Mouse (Mus musculus) hindbrain, embryonic 11.5 days (tissue): ENCODE measurements around the gene Ankdd1b. TPM values are rescaled to one million over a fixed set of nuclear protein-coding genes. Genes with fewer than 3 reads are reported as not detected.

Experiments used
- ATAC-seq: fragments of 200-750 bp; cut with Nextera tagmentation; 2 replicates; pipeline ENCODE4 v1.8.0; 2017; ENCODE audit warnings: mild to moderate bottlenecking, moderate TSS enrichment, moderate library complexity; ENCODE audit not compliant: low FRiP score
- DNase-seq: peaks from one replicate; pipeline ENCODE4 v3.0.0-alpha.2; 2015; ENCODE audit warnings: low spot score
- H3K27ac ChIP-seq: fragments of 300-500 bp; sonication (generic); 2 replicates; pipeline ENCODE4 v1.5.1; 2014; ENCODE audit warnings: mild to moderate bottlenecking, low read depth, low read length
- H3K27me3 ChIP-seq: fragments of 300-500 bp; sonication (generic); 2 replicates; pipeline ENCODE4 v1.6.1; 2014; ENCODE audit warnings: mild to moderate bottlenecking, low read length, moderate library complexity, mixed read lengths; ENCODE audit not compliant: control insufficient read depth, insufficient read depth
- H3K36me3 ChIP-seq: fragments of 300-500 bp; sonication (generic); 2 replicates; pipeline ENCODE4 v1.6.1; 2014; ENCODE audit warnings: mild to moderate bottlenecking, low read length, moderate library complexity, mixed read lengths; ENCODE audit not compliant: control insufficient read depth, insufficient read depth
- H3K4me1 ChIP-seq: fragments of 300-500 bp; sonication (generic); replicated peaks from 2 replicates; pipeline ENCODE4 v1.6.1; 2014; ENCODE audit warnings: low read length, mixed read lengths; ENCODE audit not compliant: control insufficient read depth, insufficient read depth
- H3K4me2 ChIP-seq: fragments of 300-500 bp; sonication (generic); replicated peaks from 2 replicates; pipeline ENCODE4 v1.6.1; 2014; ENCODE audit warnings: mild to moderate bottlenecking, low read depth, low read length
- H3K4me3 ChIP-seq: fragments of 300-500 bp; sonication (generic); 2 replicates; pipeline ENCODE4 v1.5.1; 2014; ENCODE audit warnings: low read depth, low read length
- H3K9ac ChIP-seq: fragments of 300-500 bp; sonication (generic); 2 replicates; pipeline ENCODE4 v1.6.1; 2014; ENCODE audit warnings: low read depth, low read length
- H3K9me3 ChIP-seq: fragments of 300-500 bp; sonication (generic); 2 replicates; pipeline ENCODE4 v1.6.1; 2016; ENCODE audit warnings: low read length; ENCODE audit not compliant: control insufficient read depth
- WGBS: fragments of 180-500 bp; shearing (Covaris S2); extraction: QIAGEN DNeasy Blood & Tissue Kit; methylation state at CpG from one replicate; pipeline ENCODE4 v1.1.7; 2014; 5-methylcytosine and 5-hydroxymethylcytosine counted together
- polyA plus RNA-seq: library from polyadenylated mRNA; unstranded; fragments of >200 nt; fragmentation: Nextera tagmentation; extraction: Ambion mirVana; gene quantifications from 2 replicates; pipeline ENCODE4 v1.2.1, GENCODE M21; 2014

Gene Ankdd1b
- polyA plus RNA-seq, 1 experiment from 2014 or later, result not detected

GRCm38 (mm10) chr13:96450869-96451268 is 20.1 kb downstream of the Ankdd1b start:
- Histone ChIP-seq H3K4me2 (no peak overlapping the region), H3K36me3 (no peaks in the 10 kb centered on the region), H3K4me1 (no peaks in the 10 kb centered on the region), H3K9me3 (no peaks in the 10 kb centered on the region), H3K27ac (no peak overlapping the region), H3K4me3 (no peak overlapping the region), H3K27me3 (no peaks in the 10 kb centered on the region), H3K9ac (no peak overlapping the region)
- DNase-seq (no peak), ATAC-seq (no peak)
- 95% methylated on average over 7 of the region's 7 CpGs for WGBS

GRCm38 (mm10) chr13:96450205-96450856 is 20.7 kb downstream of the Ankdd1b start:
- H3K27ac ChIP-seq, result no peak overlapping the region
- no peak overlapping the region for H3K9ac ChIP-seq
- no peak for ATAC-seq
- no peak for DNase-seq
- H3K36me3 ChIP-seq, result no peaks in the 10 kb centered on the region
- no peaks in the 10 kb centered on the region for H3K9me3 ChIP-seq
- H3K4me3 ChIP-seq, result no peak overlapping the region
- 91% methylated on average over 11 of the region's 11 CpGs for WGBS
- H3K27me3 ChIP-seq, result no peaks in the 10 kb centered on the region
- no peak overlapping the region for H3K4me2 ChIP-seq
- no peaks in the 10 kb centered on the region for H3K4me1 ChIP-seq

- DNase-seq (no peak), ATAC-seq (no peak)
- H3K9ac ChIP-seq, result no peak overlapping the region
- H3K4me3 ChIP-seq, result no peak overlapping the region
- 83% methylated on average over 4 of the region's 4 CpGs for WGBS
- no peaks in the 10 kb centered on the region for H3K27me3 ChIP-seq
- no peak overlapping the region for H3K4me2 ChIP-seq
- H3K27ac ChIP-seq, result no peak overlapping the region
- no peaks in the 10 kb centered on the region for H3K36me3 ChIP-seq
- no peaks in the 10 kb centered on the region for H3K4me1 ChIP-seq
- H3K9me3 ChIP-seq, result no peaks in the 10 kb centered on the region
Observed at GRCm38 (mm10) chr13:96440436-96440835, 30.6 kb downstream of the Ankdd1b start.

GRCm38 (mm10) chr13:96436921-96437320 is 34.1 kb downstream of the Ankdd1b start:
- H3K36me3 ChIP-seq, result no peaks in the 10 kb centered on the region
- H3K9ac ChIP-seq, result no peak overlapping the region
- no peaks in the 10 kb centered on the region for H3K9me3 ChIP-seq
- DNase-seq (no peak), ATAC-seq (no peak)
- H3K4me2 ChIP-seq, result no peak overlapping the region
- WGBS, result 96% methylated on average over 1 of the region's 1 CpGs
- no peaks in the 10 kb centered on the region for H3K27me3 ChIP-seq
- H3K27ac ChIP-seq, result no peak overlapping the region
- H3K4me1 ChIP-seq, result no peaks in the 10 kb centered on the region
- H3K4me3 ChIP-seq, result no peak overlapping the region

GRCm38 (mm10) chr13:96435793-96436192 is 35.2 kb downstream of the Ankdd1b start:
- 33% methylated on average over 11 of the region's 13 CpGs for WGBS
- Histone ChIP-seq H3K27ac (no peak overlapping the region), H3K36me3 (no peaks in the 10 kb centered on the region), H3K9ac (no peak overlapping the region), H3K9me3 (no peaks in the 10 kb centered on the region), H3K4me2 (no peak overlapping the region), H3K4me3 (no peak overlapping the region), H3K27me3 (no peaks in the 10 kb centered on the region), H3K4me1 (no peaks in the 10 kb centered on the region)
- peak; percentile 47 for DNase-seq
- ATAC-seq, result no peak

- no peak for ATAC-seq
- WGBS, result 61% methylated on average over 5 of the region's 5 CpGs
- Histone ChIP-seq H3K4me1 (no peaks in the 10 kb centered on the region), H3K27ac (no peak overlapping the region), H3K4me2 (no peak overlapping the region), H3K4me3 (no peak overlapping the region), H3K36me3 (no peaks in the 10 kb centered on the region), H3K9me3 (no peaks in the 10 kb centered on the region), H3K9ac (no peak overlapping the region), H3K27me3 (no peaks in the 10 kb centered on the region)
- peak; percentile 27 for DNase-seq
Observed at GRCm38 (mm10) chr13:96434899-96435331, 36.1 kb downstream of the Ankdd1b start.

- no peak for ATAC-seq
- H3K4me2 ChIP-seq, result no peak overlapping the region
- 75% methylated on average over 11 of the region's 11 CpGs for WGBS
- no peak overlapping the region for H3K4me3 ChIP-seq
- no peak overlapping the region for H3K27ac ChIP-seq
- DNase-seq, result no peak
- H3K9me3 ChIP-seq, result no peaks in the 10 kb centered on the region
- H3K27me3 ChIP-seq, result no peaks in the 10 kb centered on the region
- H3K4me1 ChIP-seq, result no peaks in the 10 kb centered on the region
- H3K36me3 ChIP-seq, result no peaks in the 10 kb centered on the region
- no peak overlapping the region for H3K9ac ChIP-seq
Observed at GRCm38 (mm10) chr13:96433648-96434190, 37.3 kb downstream of the Ankdd1b start.

- 90% methylated on average over 6 of the region's 6 CpGs for WGBS
- Histone ChIP-seq H3K36me3 (no peaks in the 10 kb centered on the region), H3K9me3 (no peaks in the 10 kb centered on the region), H3K4me2 (no peak overlapping the region), H3K4me3 (no peak overlapping the region), H3K9ac (no peak overlapping the region), H3K4me1 (no peaks in the 10 kb centered on the region), H3K27me3 (no peaks in the 10 kb centered on the region), H3K27ac (no peak overlapping the region)
- ATAC-seq (no peak), DNase-seq (no peak)
Observed at GRCm38 (mm10) chr13:96433041-96433440, 38.0 kb downstream of the Ankdd1b start.

- Histone ChIP-seq H3K4me1 (no peaks in the 10 kb centered on the region), H3K4me2 (no peak overlapping the region), H3K9me3 (no peaks in the 10 kb centered on the region), H3K4me3 (no peak overlapping the region), H3K36me3 (no peaks in the 10 kb centered on the region), H3K27ac (no peak overlapping the region), H3K9ac (no peak overlapping the region), H3K27me3 (no peaks in the 10 kb centered on the region)
- DNase-seq, result no peak
- ATAC-seq, result no peak
- 64% methylated on average over 3 of the region's 3 CpGs for WGBS
Observed at GRCm38 (mm10) chr13:96432376-96432811, 38.6 kb downstream of the Ankdd1b start.
